Mouse (Mus musculus): ENCODE measurements around the gene Ift122.

- TF ChIP-seq CTCF (conservative IDR thresholded peaks at IDR 0.05; ENCODE audit: low read length) = no peak
- no peak for TF ChIP-seq NANOG (IDR thresholded peaks at IDR 0.05; ENCODE audit: borderline replicate concordance, low read length)
- TF ChIP-seq POU5F1 (IDR thresholded peaks at IDR 0.05; ENCODE audit: borderline replicate concordance, low read length) = no peak
Observed at GRCm38 (mm10) chr6:115877239-115877638, 24.0 kb downstream of the Ift122 start.
